Comparison of ENCODE assay signal across 10 mouse cellular contexts in the genomic region with DNA sequence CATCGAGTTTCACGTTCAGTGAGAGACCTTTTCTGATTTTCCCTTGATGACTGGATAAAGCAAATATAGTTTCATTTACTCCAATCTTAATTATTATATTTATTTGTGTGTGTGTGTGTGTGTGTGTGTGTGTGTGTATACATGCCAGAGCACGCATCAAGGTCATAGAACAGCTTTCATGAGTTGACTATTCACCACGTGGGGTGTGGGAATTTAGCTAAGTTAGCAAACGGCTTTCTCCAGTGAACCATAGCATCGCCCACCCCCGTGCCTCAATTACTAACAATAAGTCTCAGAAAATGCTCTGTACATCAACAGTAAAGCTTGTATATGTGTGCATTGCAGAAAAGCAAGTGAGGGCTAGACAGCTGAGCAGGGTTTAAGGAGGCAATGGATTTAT. TPM values are rescaled to one million over a fixed set of nuclear protein-coding genes. Genes with fewer than 3 reads are reported as not detected.
DNase-seq lines count a peak whose midpoint lies in the region; ATAC-seq and TF ChIP-seq lines count a peak whose summit lies in the region.
"Had no signal": no experiment of that assay in that cellular context is flagged by ENCODE, and none has a peak within 500 bp of the region (broad histone marks: within the 10 kb centered on the region; RNA-seq: fewer than 3 reads in every experiment).

No protein-coding gene starts in this region.

- H3K4me2 ChIP-seq in hindbrain, embryonic 14.5 days (replicated peaks), result peak overlapping the region; percentile 84
- peak overlapping the region; percentile 63 for H3K4me2 ChIP-seq in liver, embryonic 15.5 days

- no peak for DNase-seq in G1E (ENCODE audit: low spot score)
- no peak for DNase-seq in hindbrain, embryonic 14.5 days (ENCODE audit: low spot score)
- DNase-seq in frontal cortex, adult 2 months (ENCODE audit: extremely low spot score in 1 of 2, low spot score in 1 of 2), result no peak
- DNase-seq in gastrocnemius, postnatal 25 days, result no peak
- DNase-seq in lung, adult 18-20 months, result no peak
- DNase-seq: spleen, adult 18-20 months had no signal

- ATAC-seq in G1E (ENCODE audit: extremely low read depth, insufficient number of reproducible peaks, low FRiP score, poor library complexity, severe bottlenecking), result no peak
- ATAC-seq in hindbrain, embryonic 14.5 days (ENCODE audit: low FRiP score), result no peak
- ATAC-seq in liver, embryonic 15.5 days (ENCODE audit: insufficient read depth), result no peak
- ATAC-seq in erythroid progenitor cell, adult 5-6 weeks (replicated peaks; ENCODE audit: low FRiP score, poor library complexity, severe bottlenecking), result no peak

- H3K27ac ChIP-seq in hindbrain, embryonic 14.5 days, result no peak overlapping the region
- no peak overlapping the region for H3K27ac ChIP-seq in liver, embryonic 15.5 days (replicated peaks)

- H3K4me3 ChIP-seq in E14TG2a.4 (replicated peaks; ENCODE audit: low read length) (peak overlapping the region; percentile 51; the same call in 1 of the 2 replicates), G1E (ENCODE audit: low read depth, low read length) (peak overlapping the region; percentile 65; the same call in 1 of the 2 replicates)
- peak overlapping the region; percentile 34 for H3K4me3 ChIP-seq in hindbrain, embryonic 14.5 days (replicated peaks; ENCODE audit: low read length)
- H3K4me3 ChIP-seq in liver, embryonic 15.5 days (replicated peaks), result no peak overlapping the region
- H3K4me3 ChIP-seq: megakaryocyte, embryonic 14.5 days had no signal

- peaks cover 35% of the 10 kb centered on the region for H3K4me1 ChIP-seq in E14TG2a.4 (replicated peaks; ENCODE audit: low read depth, low read length)
- H3K4me1 ChIP-seq in G1E (ENCODE audit: insufficient read depth, low read depth, low read length), result peaks cover 89% of the 10 kb centered on the region
- H3K4me1 ChIP-seq in hindbrain, embryonic 14.5 days (replicated peaks; ENCODE audit: control insufficient read depth, insufficient read depth, low read length), result peaks cover 10% of the 10 kb centered on the region; the same call in 1 of the 2 replicates
- peaks cover 24% of the 10 kb centered on the region for H3K4me1 ChIP-seq in liver, embryonic 15.5 days (replicated peaks)

- WGBS in hindbrain, embryonic 14.5 days, result 47% methylated on average over 7 of the region's 7 CpGs
- whole genome bisulfite sequencing in liver, embryonic 15.5 days (ENCODE audit: insufficient replicate concordance), result 55% methylated on average over 7 of the region's 7 CpGs

- no peak for TF ChIP-seq CTCF in E14TG2a.4 (conservative IDR thresholded peaks at IDR 0.05; ENCODE audit: low read length)
- TF ChIP-seq CTCF in G1E (IDR thresholded peaks at IDR 0.05; ENCODE audit: low read depth, low read length), result no peak

- H3K9me3 ChIP-seq in E14TG2a.4 (ENCODE audit: low read length) (no peaks in the 10 kb centered on the region), G1E (replicated peaks) (no peaks in the 10 kb centered on the region)
- H3K9me3 ChIP-seq in hindbrain, embryonic 14.5 days (ENCODE audit: control insufficient read depth, low read length), result no peaks in the 10 kb centered on the region
- H3K9me3 ChIP-seq in liver, embryonic 15.5 days (replicated peaks), result no peaks in the 10 kb centered on the region
- H3K9me3 ChIP-seq: megakaryocyte, embryonic 14.5 days had no signal

- H3K36me3 ChIP-seq in E14TG2a.4 (ENCODE audit: insufficient read depth, low read length), result no peaks in the 10 kb centered on the region
- no peaks in the 10 kb centered on the region for H3K36me3 ChIP-seq in G1E (replicated peaks)
- H3K36me3 ChIP-seq in hindbrain, embryonic 14.5 days (replicated peaks; ENCODE audit: control insufficient read depth, insufficient read depth), result no peaks in the 10 kb centered on the region
- no peaks in the 10 kb centered on the region for H3K36me3 ChIP-seq in liver, embryonic 15.5 days (replicated peaks)

- peak overlapping the region; percentile 31 for H3K9ac ChIP-seq in hindbrain, embryonic 14.5 days
- H3K9ac ChIP-seq in liver, embryonic 15.5 days, result no peak overlapping the region

- H3K27me3 ChIP-seq in E14TG2a.4 (ENCODE audit: insufficient read depth, low read length), result peaks cover 39% of the 10 kb centered on the region
- no peaks in the 10 kb centered on the region for H3K27me3 ChIP-seq in G1E (ENCODE audit: insufficient read depth, low read length)
- no peaks in the 10 kb centered on the region for H3K27me3 ChIP-seq in hindbrain, embryonic 14.5 days (ENCODE audit: control insufficient read depth, insufficient read depth, low read length)
- no peaks in the 10 kb centered on the region for H3K27me3 ChIP-seq in liver, embryonic 15.5 days
- H3K27me3 ChIP-seq: megakaryocyte, embryonic 14.5 days had no signal

RNA-seq across cellular contexts. Expression of a gene that starts 33.0 kb away (rescaled TPM):
- total RNA-seq in G1E (2014; fragmentation: Nextera tagmentation) (2.6 and 4.8 TPM in 2 replicates), G1E (2017) (4.7 and 5.3 TPM in 2 replicates)
- polyA plus RNA-seq in G1E (2012), result 0.03 and 0.14 TPM in 2 replicates
- 0.08 and 0.14 TPM in 2 replicates for polyA plus RNA-seq in hindbrain, embryonic 14.5 days (2014; fragmentation: Nextera tagmentation; extraction: Ambion mirVana)
- 0.08 and 0.14 TPM in 2 replicates for polyA plus RNA-seq in liver, embryonic 15.5 days (2015; fragmentation: Nextera tagmentation; extraction: Ambion mirVana)
- 2.0 and 2.2 TPM in 2 replicates for polyA plus RNA-seq in frontal cortex, adult 2 months (2012; rRNA removed)
- total RNA-seq in gastrocnemius, postnatal 25 days (2021), result 1 to 10 TPM; 3.0 to 3.9 TPM
- total RNA-seq in erythroid progenitor cell, adult 5-6 weeks (2015; ENCODE audit: low replicate concordance), result not detected in 2 replicates
- 1.3 and 1.4 TPM in 2 replicates for total RNA-seq in erythroid progenitor cell, adult 5-6 weeks (2017; ENCODE audit: low replicate concordance)
